Mouse (Mus musculus) limb, embryonic 15.5 days (tissue): ENCODE measurements around the gene Wee2. TPM values are rescaled to one million over a fixed set of nuclear protein-coding genes. Genes with fewer than 3 reads are reported as not detected.

Experiments
- ATAC-seq: fragments of 200-750 bp; cut with Nextera tagmentation; 2 replicates; pipeline ENCODE4 v1.8.0; 2017; ENCODE audit warnings: low read depth, moderate TSS enrichment; ENCODE audit not compliant: insufficient number of reproducible peaks, low FRiP score, low TSS enrichment
- H3K27ac ChIP-seq: fragments of 300-500 bp; sonication (generic); 2 replicates; pipeline ENCODE4 v1.5.1; 2015; ENCODE audit warnings: moderate library complexity, mild to moderate bottlenecking, inconsistent platforms
- H3K27me3 ChIP-seq: fragments of 300-500 bp; sonication (generic); 2 replicates; pipeline ENCODE4 v1.6.1; 2015; ENCODE audit warnings: inconsistent platforms
- H3K36me3 ChIP-seq: fragments of 300-500 bp; sonication (generic); 2 replicates; pipeline ENCODE4 v1.6.1; 2015; ENCODE audit warnings: inconsistent platforms
- H3K4me1 ChIP-seq: fragments of 300-500 bp; sonication (generic); 2 replicates; pipeline ENCODE4 v1.6.1; 2015; ENCODE audit warnings: inconsistent platforms
- H3K4me2 ChIP-seq: fragments of 300-500 bp; sonication (generic); 2 replicates; pipeline ENCODE4 v1.6.1; 2015; ENCODE audit warnings: mild to moderate bottlenecking, inconsistent platforms
- H3K4me3 ChIP-seq: fragments of 300-500 bp; sonication (generic); 2 replicates; pipeline ENCODE4 v1.5.1; 2015; ENCODE audit warnings: mild to moderate bottlenecking, inconsistent platforms
- H3K9ac ChIP-seq: fragments of 300-500 bp; sonication (generic); 2 replicates; pipeline ENCODE4 v1.6.1; 2015; ENCODE audit warnings: inconsistent platforms
- H3K9me3 ChIP-seq: fragments of 300-500 bp; sonication (generic); 2 replicates; pipeline ENCODE4 v1.6.1; 2016; ENCODE audit warnings: inconsistent platforms
- WGBS: fragments of 180-500 bp; shearing (Covaris S2); methylation state at CpG from one replicate; pipeline ENCODE4 v1.1.7; 2015; 5-methylcytosine and 5-hydroxymethylcytosine counted together
- polyA plus RNA-seq: library from polyadenylated mRNA; unstranded; fragments of >200 nt; fragmentation: Nextera tagmentation; extraction: Ambion mirVana; gene quantifications from 2 replicates; pipeline ENCODE4 v1.2.1, GENCODE M21; 2015

The Wee2 gene
- not detected in 2 replicates for polyA plus RNA-seq

GRCm38 (mm10) chr6:40438936-40439335 is at the start of gene Wee2:
Gene Wee2, plus strand, starts transcription at chr6:40439088.
- no peak for ATAC-seq
- Histone ChIP-seq H3K4me2 (no peak within 1 kb of the TSS), H3K4me3 (no peak within 1 kb of the TSS), H3K27ac (no peak within 1 kb of the TSS), H3K27me3 (peaks cover 28% of the 10 kb centered on the region), H3K9ac (no peak within 1 kb of the TSS), H3K9me3 (no peaks in the 10 kb centered on the region), H3K4me1 (peaks cover 11% of the 10 kb centered on the region), H3K36me3 (no peaks in the 10 kb centered on the region)
- 64% methylated on average over 5 of the region's 5 CpGs for WGBS

- Histone ChIP-seq H3K27me3 (no peaks in the 10 kb centered on the region), H3K4me2 (no peak overlapping the region), H3K36me3 (peaks cover 32% of the 10 kb centered on the region), H3K9me3 (no peaks in the 10 kb centered on the region), H3K27ac (no peak overlapping the region), H3K4me1 (no peaks in the 10 kb centered on the region), H3K9ac (no peak overlapping the region), H3K4me3 (no peak overlapping the region)
- ATAC-seq, result no peak
- 72% methylated on average over 1 of the region's 1 CpGs for WGBS
These were observed 47.9 kb upstream of the Wee2 start for GRCm38 (mm10) chr6:40390975-40391374.

- Histone ChIP-seq H3K4me2 (no peak overlapping the region), H3K9me3 (no peaks in the 10 kb centered on the region), H3K27me3 (no peaks in the 10 kb centered on the region), H3K9ac (no peak overlapping the region), H3K27ac (no peak overlapping the region), H3K4me1 (no peaks in the 10 kb centered on the region), H3K4me3 (no peak overlapping the region), H3K36me3 (peaks cover 36% of the 10 kb centered on the region)
- WGBS, result 42% methylated on average over 3 of the region's 3 CpGs
- ATAC-seq, result peak; percentile 71; the same call in 1 of the 2 replicates
These were observed 45.7 kb upstream of the Wee2 start for GRCm38 (mm10) chr6:40393213-40393612.

GRCm38 (mm10) chr6:40402031-40402430 is 36.9 kb upstream of the Wee2 start:
- H3K4me2 ChIP-seq, result no peak overlapping the region
- no peaks in the 10 kb centered on the region for H3K4me1 ChIP-seq
- H3K9ac ChIP-seq, result no peak overlapping the region
- H3K27me3 ChIP-seq, result no peaks in the 10 kb centered on the region
- H3K4me3 ChIP-seq, result no peak overlapping the region
- no peak for ATAC-seq
- H3K27ac ChIP-seq, result no peak overlapping the region
- WGBS, result 88% methylated on average over 2 of the region's 2 CpGs
- H3K9me3 ChIP-seq, result no peaks in the 10 kb centered on the region; the same call in 1 of the 2 replicates
- H3K36me3 ChIP-seq, result peaks cover 71% of the 10 kb centered on the region

GRCm38 (mm10) chr6:40403640-40404285 is 35.1 kb upstream of the Wee2 start:
- no peaks in the 10 kb centered on the region for H3K27me3 ChIP-seq
- H3K4me1 ChIP-seq, result no peaks in the 10 kb centered on the region
- no peak overlapping the region for H3K27ac ChIP-seq
- H3K9me3 ChIP-seq, result no peaks in the 10 kb centered on the region; the same call in 1 of the 2 replicates
- H3K4me3 ChIP-seq, result no peak overlapping the region
- ATAC-seq, result no peak
- no peak overlapping the region for H3K4me2 ChIP-seq
- 87% methylated on average over 4 of the region's 4 CpGs for WGBS
- peaks cover 69% of the 10 kb centered on the region for H3K36me3 ChIP-seq
- no peak overlapping the region for H3K9ac ChIP-seq

GRCm38 (mm10) chr6:40411085-40411484 is 27.8 kb upstream of the Wee2 start:
- Histone ChIP-seq H3K4me3 (no peak overlapping the region), H3K9ac (no peak overlapping the region), H3K27ac (no peak overlapping the region), H3K36me3 (peaks cover 29% of the 10 kb centered on the region), H3K27me3 (no peaks in the 10 kb centered on the region), H3K4me2 (no peak overlapping the region), H3K4me1 (no peaks in the 10 kb centered on the region), H3K9me3 (no peaks in the 10 kb centered on the region)
- no peak for ATAC-seq
- WGBS, result 86% methylated on average over 3 of the region's 3 CpGs

GRCm38 (mm10) chr6:40413046-40413445 is 25.8 kb upstream of the Wee2 start:
- no peaks in the 10 kb centered on the region for H3K4me1 ChIP-seq
- no peak overlapping the region for H3K4me3 ChIP-seq
- H3K27ac ChIP-seq, result no peak overlapping the region
- no peak overlapping the region for H3K4me2 ChIP-seq
- H3K9ac ChIP-seq, result no peak overlapping the region
- H3K36me3 ChIP-seq, result peaks cover 10% of the 10 kb centered on the region
- no peaks in the 10 kb centered on the region for H3K27me3 ChIP-seq
- 83% methylated on average over 5 of the region's 5 CpGs for WGBS
- no peaks in the 10 kb centered on the region for H3K9me3 ChIP-seq
- no peak for ATAC-seq

- no peaks in the 10 kb centered on the region for H3K4me1 ChIP-seq
- H3K9ac ChIP-seq, result no peak overlapping the region
- H3K4me3 ChIP-seq, result no peak overlapping the region
- H3K27me3 ChIP-seq, result no peaks in the 10 kb centered on the region
- H3K4me2 ChIP-seq, result no peak overlapping the region
- ATAC-seq, result no peak
- 93% methylated on average over 3 of the region's 3 CpGs for WGBS
- H3K36me3 ChIP-seq, result peaks cover 10% of the 10 kb centered on the region
- H3K27ac ChIP-seq, result no peak overlapping the region
- no peaks in the 10 kb centered on the region for H3K9me3 ChIP-seq
These were observed 25.3 kb upstream of the Wee2 start for GRCm38 (mm10) chr6:40413565-40413964.

- Histone ChIP-seq H3K36me3 (0 out of 2 replicates have a peak, but pooled peaks cover 3% of the 10 kb centered on the region), H3K27me3 (no peaks in the 10 kb centered on the region), H3K9ac (no peak overlapping the region), H3K27ac (no peak overlapping the region), H3K4me1 (no peaks in the 10 kb centered on the region), H3K4me3 (no peak overlapping the region), H3K9me3 (no peaks in the 10 kb centered on the region), H3K4me2 (no peak overlapping the region)
- ATAC-seq, result no peak
- WGBS, result 67% methylated on average over 5 of the region's 5 CpGs
These were observed 23.1 kb upstream of the Wee2 start for GRCm38 (mm10) chr6:40415799-40416198.

GRCm38 (mm10) chr6:40418386-40418785 is 20.5 kb upstream of the Wee2 start:
- H3K9me3 ChIP-seq, result no peaks in the 10 kb centered on the region
- H3K4me3 ChIP-seq, result no peak overlapping the region
- 0 out of 2 replicates have a peak, but pooled peaks cover 1% of the 10 kb centered on the region for H3K36me3 ChIP-seq
- 90% methylated on average over 4 of the region's 4 CpGs for WGBS
- no peak for ATAC-seq
- H3K9ac ChIP-seq, result no peak overlapping the region
- no peaks in the 10 kb centered on the region for H3K4me1 ChIP-seq
- no peaks in the 10 kb centered on the region for H3K27me3 ChIP-seq
- H3K27ac ChIP-seq, result no peak overlapping the region
- H3K4me2 ChIP-seq, result no peak overlapping the region

GRCm38 (mm10) chr6:40421099-40421498 is 17.8 kb upstream of the Wee2 start:
- no peak overlapping the region for H3K27ac ChIP-seq
- H3K4me1 ChIP-seq, result no peaks in the 10 kb centered on the region
- no peak overlapping the region for H3K9ac ChIP-seq
- no peaks in the 10 kb centered on the region for H3K27me3 ChIP-seq
- H3K36me3 ChIP-seq, result no peaks in the 10 kb centered on the region
- H3K4me2 ChIP-seq, result no peak overlapping the region
- H3K4me3 ChIP-seq, result no peak overlapping the region
- ATAC-seq, result no peak
- no peaks in the 10 kb centered on the region for H3K9me3 ChIP-seq
- 98% methylated on average over 6 of the region's 6 CpGs for WGBS

- ATAC-seq, result no peak
- H3K27me3 ChIP-seq, result no peaks in the 10 kb centered on the region
- H3K9me3 ChIP-seq, result no peaks in the 10 kb centered on the region
- H3K27ac ChIP-seq, result no peak overlapping the region
- H3K36me3 ChIP-seq, result no peaks in the 10 kb centered on the region
- H3K9ac ChIP-seq, result no peak overlapping the region
- H3K4me1 ChIP-seq, result no peaks in the 10 kb centered on the region
- no peak overlapping the region for H3K4me2 ChIP-seq
- WGBS, result 79% methylated on average over 1 of the region's 1 CpGs
- no peak overlapping the region for H3K4me3 ChIP-seq
These were observed 15.9 kb upstream of the Wee2 start for GRCm38 (mm10) chr6:40423013-40423412.

- ATAC-seq, result no peak
- H3K9ac ChIP-seq, result no peak overlapping the region
- no peaks in the 10 kb centered on the region for H3K36me3 ChIP-seq
- no peaks in the 10 kb centered on the region for H3K9me3 ChIP-seq
- no peak overlapping the region for H3K4me3 ChIP-seq
- no peaks in the 10 kb centered on the region for H3K27me3 ChIP-seq
- 59% methylated on average over 1 of the region's 1 CpGs for WGBS
- no peaks in the 10 kb centered on the region for H3K4me1 ChIP-seq
- no peak overlapping the region for H3K27ac ChIP-seq
- no peak overlapping the region for H3K4me2 ChIP-seq
These were observed 15.1 kb upstream of the Wee2 start for GRCm38 (mm10) chr6:40423774-40424173.
